Mouse (Mus musculus) kidney, postnatal 25 days (tissue): ENCODE measurements around the gene Rac2.
A peak's percentile ranks its signal among the peaks of the same experiment; 100 is the strongest.

Experiments
- DNase-seq, 2 experiments: peaks; one replicate each; pipeline ENCODE4 v3.0.0; 2021; ENCODE audit warnings: mixed read lengths in 2 of 2

The Rac2 gene

GRCm38 (mm10) chr15:78544561-78545001 lies 28.0 kb downstream of the Rac2 start, which contains the start of gene Sstr3:
Gene Sstr3, minus strand, starts transcription at chr15:78544685.
- DNase-seq, result no peak

- DNase-seq, result no peak
These were observed 28.5 kb downstream of the Rac2 start for GRCm38 (mm10) chr15:78544041-78544440.

DNA sequence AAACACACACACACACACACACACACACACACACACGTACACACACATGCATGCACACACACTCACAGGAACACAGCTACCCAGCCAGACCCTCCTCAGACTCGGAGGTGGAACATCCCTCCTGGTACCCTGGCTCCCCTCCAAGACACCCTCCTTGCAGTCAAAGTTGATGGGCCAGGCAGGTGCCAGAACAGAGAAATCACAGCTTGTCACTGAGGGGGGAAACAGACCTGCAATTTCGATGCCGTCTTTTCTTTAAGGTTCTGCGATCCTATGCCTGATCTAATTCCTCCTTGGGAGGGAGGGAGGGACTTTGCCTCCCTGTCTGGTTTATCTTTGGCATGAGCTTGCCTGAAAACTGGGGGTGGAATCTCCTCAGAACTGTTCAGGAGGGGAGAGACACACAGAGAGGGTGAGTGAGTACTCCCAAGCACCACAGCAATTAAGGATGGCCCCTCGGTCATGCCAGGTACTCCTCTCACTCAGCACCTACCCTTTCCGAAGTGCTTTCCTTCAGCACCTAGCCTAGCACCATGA lies 29.7 kb downstream of the Rac2 start:
- DNase-seq, result no peak

- DNase-seq, result peak in 1 of 2 experiments; percentile 13
These were observed 30.4 kb downstream of the Rac2 start for GRCm38 (mm10) chr15:78542098-78542766.

- no peak for DNase-seq
These were observed 31.0 kb downstream of the Rac2 start for GRCm38 (mm10) chr15:78541606-78542005.

- DNase-seq, result no peak
These were observed 31.5 kb downstream of the Rac2 start for GRCm38 (mm10) chr15:78541036-78541435.

GRCm38 (mm10) chr15:78535723-78536421 lies 36.7 kb downstream of the Rac2 start:
- no peak for DNase-seq

GRCm38 (mm10) chr15:78533346-78533835 lies 39.2 kb downstream of the Rac2 start:
- no peak for DNase-seq

DNA sequence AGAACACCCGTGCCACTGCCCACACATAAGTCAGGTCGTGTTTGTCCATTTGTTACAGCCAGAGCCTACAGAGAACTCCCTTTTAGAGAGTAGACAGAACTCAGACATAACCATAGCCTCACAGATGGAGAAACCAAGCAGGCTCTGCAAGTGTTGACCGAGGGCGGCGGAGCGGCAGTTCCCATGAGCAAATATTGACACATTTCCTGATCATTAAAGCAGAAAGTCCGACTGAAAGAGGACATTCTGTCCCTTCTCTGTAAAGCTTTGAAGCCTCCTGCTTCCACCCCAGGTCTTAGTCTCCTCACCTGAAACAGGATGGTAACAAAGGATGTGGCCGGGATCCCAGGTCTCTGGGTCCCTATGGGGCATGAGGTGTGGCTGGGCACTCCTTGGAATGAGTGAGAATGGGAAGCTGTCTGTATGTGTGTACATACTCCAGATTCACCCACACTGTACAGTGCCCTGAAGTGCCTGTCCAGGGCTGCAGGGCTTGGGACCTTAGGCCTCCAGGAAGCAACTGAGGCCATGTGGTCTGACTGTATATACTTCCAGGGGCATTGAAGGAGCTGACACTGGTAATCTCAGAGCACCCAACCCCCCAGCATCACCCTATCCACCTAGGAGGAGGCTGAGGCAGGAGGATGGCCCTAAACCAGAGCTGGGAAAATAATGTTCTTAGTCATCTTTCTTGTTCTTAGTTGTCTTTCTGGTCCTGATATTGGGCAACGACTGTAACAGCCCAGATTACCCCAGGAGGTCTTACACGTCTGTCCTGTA lies 39.8 kb downstream of the Rac2 start:
- no peak for DNase-seq

DNA sequence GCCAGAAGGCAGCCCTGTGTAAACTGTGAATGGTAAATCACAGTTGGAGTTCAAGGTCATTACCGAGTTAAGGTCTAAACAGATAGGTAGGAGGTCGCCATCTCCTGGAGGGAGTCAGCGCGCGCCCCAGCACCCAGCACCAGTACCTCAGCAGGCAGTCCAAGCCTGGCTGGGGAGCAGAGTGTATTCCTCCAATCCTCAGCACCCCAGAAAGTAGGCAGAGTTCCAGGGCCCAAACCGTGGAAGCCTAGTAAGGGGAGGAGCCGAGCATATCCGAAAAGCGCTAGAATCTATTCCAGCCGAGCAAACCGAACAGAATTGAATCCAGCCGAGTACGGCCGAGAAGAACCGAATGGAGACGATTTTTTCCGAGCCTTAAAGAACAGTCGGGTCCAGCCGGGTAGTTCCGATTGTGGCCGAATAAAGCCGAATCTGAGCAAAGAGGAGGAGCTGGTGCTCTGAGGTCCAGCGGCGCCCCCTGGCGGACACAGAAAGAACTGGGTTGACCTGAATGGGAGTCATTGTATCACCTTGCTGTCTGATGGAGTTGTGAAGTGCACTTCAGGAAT lies 40.6 kb downstream of the Rac2 start:
- peak; percentile 97 to 100 for DNase-seq

- DNase-seq, result no peak
These were observed 41.2 kb downstream of the Rac2 start for GRCm38 (mm10) chr15:78531451-78531720.

- peak; percentile 82 to 89 for DNase-seq
These were observed 41.7 kb downstream of the Rac2 start, which contains the start of gene C1qtnf6 for GRCm38 (mm10) chr15:78530671-78531450. Gene C1qtnf6, minus strand, starts transcription at chr15:78531416.

DNA sequence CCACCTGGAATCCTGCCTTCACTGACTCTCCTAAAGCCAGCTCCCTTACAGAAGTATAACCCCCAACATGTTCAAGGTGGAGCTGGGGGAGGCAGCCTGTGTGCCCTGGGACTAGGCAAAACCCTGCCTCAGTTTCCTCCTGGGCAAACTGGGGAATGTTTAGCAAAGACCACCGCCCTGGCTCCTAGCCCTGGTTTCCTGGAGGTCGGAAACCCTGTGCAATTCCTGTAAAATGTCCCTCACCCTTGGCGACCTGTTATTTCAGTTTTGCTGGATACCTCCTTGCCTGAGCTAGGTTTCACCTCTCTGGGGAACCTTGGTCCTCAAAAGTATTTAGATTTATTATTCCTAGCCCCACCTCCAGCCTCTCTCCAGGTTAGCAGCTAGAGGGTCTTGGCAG lies 42.4 kb downstream of the Rac2 start:
- no peak for DNase-seq

DNA sequence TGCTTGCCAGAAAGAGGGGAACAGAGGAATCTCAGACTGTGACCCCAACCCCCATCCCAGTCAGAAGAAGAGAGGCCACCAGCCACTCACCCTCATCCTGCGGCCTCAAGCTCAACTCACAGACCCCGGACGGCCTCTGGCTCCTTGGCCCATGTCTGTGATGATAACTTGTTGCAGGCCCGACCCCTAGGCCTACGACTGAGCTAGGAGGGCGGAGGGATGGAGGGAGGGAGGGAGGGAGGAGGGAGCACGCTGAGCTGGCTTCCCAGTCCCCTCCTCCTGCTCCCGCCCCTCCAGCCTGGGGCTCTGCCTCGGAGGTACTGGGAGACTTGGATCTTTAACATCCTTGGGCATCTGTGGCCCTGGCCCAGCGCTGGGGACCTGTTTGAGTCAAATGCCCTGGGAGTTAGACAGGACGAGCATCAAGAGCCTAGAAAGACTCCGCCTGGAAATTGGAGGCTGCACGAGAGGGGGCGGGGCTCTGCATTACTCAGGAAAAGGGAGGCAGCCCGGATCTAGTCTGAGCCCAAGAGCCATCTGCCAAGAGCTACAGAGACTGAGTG lies 43.1 kb downstream of the Rac2 start:
- peak; percentile 76 to 77 for DNase-seq

GRCm38 (mm10) chr15:78528726-78529411 lies 43.7 kb downstream of the Rac2 start:
- peak; percentile 52 to 72 for DNase-seq

DNA sequence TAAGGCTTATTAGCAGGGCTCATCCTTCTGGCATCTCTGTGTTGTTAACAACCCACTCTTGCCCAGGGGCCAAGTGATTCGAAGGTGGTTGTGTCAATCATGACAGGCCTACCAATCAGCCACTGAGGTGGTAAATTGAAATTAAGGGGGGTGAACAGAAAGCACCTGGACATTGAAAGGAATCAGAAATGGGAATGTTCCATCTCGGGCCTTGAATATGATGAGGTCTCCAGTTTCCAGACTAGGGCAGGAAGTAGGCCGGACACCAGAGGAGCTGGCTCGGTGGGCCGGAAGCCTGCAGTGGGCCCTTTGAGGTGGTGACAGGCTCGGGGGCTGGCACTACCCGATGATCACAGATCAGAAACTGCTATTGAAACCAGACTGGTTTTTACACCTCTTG lies 44.6 kb downstream of the Rac2 start:
- DNase-seq, result peak; percentile 56 to 73

DNA sequence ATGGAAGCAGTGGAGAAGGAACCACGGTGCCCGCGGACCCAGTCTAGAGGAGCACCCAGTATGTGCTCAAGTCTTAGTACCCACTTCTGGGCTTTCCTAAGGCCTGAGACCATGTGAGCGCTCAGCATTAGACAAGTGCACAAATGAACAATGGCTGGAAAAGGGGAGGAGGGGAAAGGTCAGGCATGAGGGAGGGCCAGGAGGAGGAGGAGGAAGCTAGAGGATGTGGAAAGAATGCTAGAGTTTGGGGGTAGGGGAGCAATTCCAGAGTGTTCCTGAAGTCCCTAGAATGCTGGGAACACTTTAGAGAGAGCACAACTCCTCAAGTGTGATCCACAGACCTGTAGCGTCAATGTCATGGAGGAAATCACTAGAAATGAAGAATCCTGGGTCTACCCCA lies 48.4 kb downstream of the Rac2 start:
- DNase-seq, result no peak

- DNase-seq, result no peak
These were observed 50.7 kb downstream of the Rac2 start for GRCm38 (mm10) chr15:78521892-78522291.

- no peak for DNase-seq
These were observed 51.3 kb downstream of the Rac2 start for GRCm38 (mm10) chr15:78521331-78521730.

GRCm38 (mm10) chr15:78520112-78520715 lies 52.4 kb downstream of the Rac2 start:
- peak; percentile 52 to 78 for DNase-seq

GRCm38 (mm10) chr15:78518221-78518620 lies 54.4 kb downstream of the Rac2 start:
- DNase-seq, result no peak
